Mouse (Mus musculus): ENCODE data around the gene Kat6b. TPM values are rescaled to one million over a fixed set of nuclear protein-coding genes. Genes with fewer than 3 reads are reported as not detected.
A peak's percentile ranks its signal among the peaks of the same experiment; 100 is the strongest.
"Not testable (repeated sequence)": the region's sequence is repeated elsewhere in the genome, so short reads cannot be mapped to it uniquely, and the experiment has no call there.

The Kat6b gene
- polyA plus RNA-seq, 1 experiment from 2014 or later, result 20.0 TPM

GRCm38 (mm10) chr14:21487135-21487534 is 5.9 kb downstream of the Kat6b start:
- H3K4me2 ChIP-seq; H3K9ac ChIP-seq; H3K4me3 ChIP-seq; H3K36me3 ChIP-seq; ATAC-seq (ENCODE audit: low FRiP score); H3K9me3 ChIP-seq; H3K27me3 ChIP-seq; H3K27ac ChIP-seq; H3K4me1 ChIP-seq (replicated peaks): not testable (repeated sequence)
- WGBS, result 98% methylated on average over 2 of the region's 2 CpGs

GRCm38 (mm10) chr14:21488426-21489115 is 7.3 kb downstream of the Kat6b start:
- H3K36me3 ChIP-seq; H3K4me3 ChIP-seq; H3K9me3 ChIP-seq; H3K4me2 ChIP-seq; H3K27me3 ChIP-seq; H3K4me1 ChIP-seq (replicated peaks); H3K9ac ChIP-seq; ATAC-seq (ENCODE audit: low FRiP score): not testable (repeated sequence)
- H3K27ac ChIP-seq, result peak overlapping the region; percentile 14; the same call in 1 of the 2 replicates
- 71% methylated on average over 8 of the region's 9 CpGs for WGBS

GRCm38 (mm10) chr14:21489116-21489485 is 7.9 kb downstream of the Kat6b start:
- Histone ChIP-seq H3K4me3 (no peak overlapping the region), H3K9ac (peak overlapping the region; percentile 29; the same call in 1 of the 2 replicates), H3K27ac (peak overlapping the region; percentile 30), H3K27me3 (no peaks in the 10 kb centered on the region), H3K9me3 (no peaks in the 10 kb centered on the region), H3K4me1 (replicated peaks) (peaks cover 6% of the 10 kb centered on the region; the same call in 1 of the 2 replicates), H3K4me2 (no peak overlapping the region), H3K36me3 (no peaks in the 10 kb centered on the region)
- 43% methylated on average over 3 of the region's 3 CpGs for WGBS
- 0 out of 2 replicates have a peak, but pooled peaks have one; percentile 43 for ATAC-seq (ENCODE audit: low FRiP score)

- Histone ChIP-seq H3K4me1 (replicated peaks) (peaks cover 6% of the 10 kb centered on the region; the same call in 1 of the 2 replicates), H3K36me3 (no peaks in the 10 kb centered on the region), H3K9me3 (no peaks in the 10 kb centered on the region), H3K27ac (no peak overlapping the region), H3K4me2 (no peak overlapping the region), H3K9ac (no peak overlapping the region), H3K4me3 (no peak overlapping the region), H3K27me3 (no peaks in the 10 kb centered on the region)
- no peak for ATAC-seq (ENCODE audit: low FRiP score)
- 76% methylated on average over 4 of the region's 4 CpGs for WGBS
Measured at GRCm38 (mm10) chr14:21490141-21490540, 8.9 kb downstream of the Kat6b start.

- Histone ChIP-seq H3K4me2 (peak overlapping the region; percentile 83), H3K36me3 (no peaks in the 10 kb centered on the region), H3K4me3 (peak overlapping the region; percentile 86), H3K4me1 (replicated peaks) (peaks cover 31% of the 10 kb centered on the region), H3K27me3 (no peaks in the 10 kb centered on the region), H3K9ac (peak overlapping the region; percentile 97), H3K27ac (peak overlapping the region; percentile 99), H3K9me3 (no peaks in the 10 kb centered on the region)
- ATAC-seq (ENCODE audit: low FRiP score), result no peak
- 3% methylated on average over 7 of the region's 7 CpGs for WGBS
Measured at GRCm38 (mm10) chr14:21498361-21498996, 17.2 kb downstream of the Kat6b start.

GRCm38 (mm10) chr14:21499011-21499581 is 17.9 kb downstream of the Kat6b start:
- WGBS, result under 1% methylated on average over 33 of the region's 33 CpGs
- H3K9ac ChIP-seq, result peak overlapping the region; percentile 97
- H3K4me3 ChIP-seq, result peak overlapping the region; percentile 86
- peak overlapping the region; percentile 99 for H3K27ac ChIP-seq
- no peaks in the 10 kb centered on the region for H3K9me3 ChIP-seq
- peaks cover 36% of the 10 kb centered on the region for H3K4me1 ChIP-seq (replicated peaks)
- H3K36me3 ChIP-seq, result no peaks in the 10 kb centered on the region
- no peak for ATAC-seq (ENCODE audit: low FRiP score)
- peak overlapping the region; percentile 83 for H3K4me2 ChIP-seq
- H3K27me3 ChIP-seq, result no peaks in the 10 kb centered on the region

GRCm38 (mm10) chr14:21499631-21500153 is 18.5 kb downstream of the Kat6b start:
- Histone ChIP-seq H3K9ac (peak overlapping the region; percentile 97), H3K9me3 (no peaks in the 10 kb centered on the region), H3K4me1 (replicated peaks) (peaks cover 36% of the 10 kb centered on the region), H3K27ac (peak overlapping the region; percentile 99), H3K4me2 (peak overlapping the region; percentile 83), H3K27me3 (no peaks in the 10 kb centered on the region), H3K4me3 (peak overlapping the region; percentile 86), H3K36me3 (no peaks in the 10 kb centered on the region)
- WGBS, result 1% methylated on average over 55 of the region's 57 CpGs
- peak; percentile 6 for ATAC-seq (ENCODE audit: low FRiP score)

- peak overlapping the region; percentile 99 for H3K27ac ChIP-seq
- H3K9ac ChIP-seq, result peak overlapping the region; percentile 97
- H3K4me2 ChIP-seq, result peak overlapping the region; percentile 83
- H3K9me3 ChIP-seq, result no peaks in the 10 kb centered on the region
- peak; percentile 99 for ATAC-seq (ENCODE audit: low FRiP score)
- H3K27me3 ChIP-seq, result no peaks in the 10 kb centered on the region
- under 1% methylated on average over 69 of the region's 75 CpGs for WGBS
- H3K36me3 ChIP-seq, result no peaks in the 10 kb centered on the region
- H3K4me1 ChIP-seq (replicated peaks), result peaks cover 36% of the 10 kb centered on the region
- H3K4me3 ChIP-seq, result peak overlapping the region; percentile 86
Measured at GRCm38 (mm10) chr14:21500154-21501047, 19.2 kb downstream of the Kat6b start.

GRCm38 (mm10) chr14:21501048-21501657 is 19.9 kb downstream of the Kat6b start:
- Histone ChIP-seq H3K4me3 (peak overlapping the region; percentile 86), H3K9me3 (no peaks in the 10 kb centered on the region), H3K27ac (peak overlapping the region; percentile 99), H3K9ac (peak overlapping the region; percentile 88), H3K4me1 (replicated peaks) (peaks cover 36% of the 10 kb centered on the region), H3K36me3 (no peaks in the 10 kb centered on the region), H3K4me2 (peak overlapping the region; percentile 57), H3K27me3 (no peaks in the 10 kb centered on the region)
- peak; percentile 1 for ATAC-seq (ENCODE audit: low FRiP score)
- 2% methylated on average over 29 of the region's 38 CpGs for WGBS

- Histone ChIP-seq H3K9ac (no peak overlapping the region), H3K27ac (no peak overlapping the region), H3K36me3 (peaks cover 4% of the 10 kb centered on the region), H3K4me3 (no peak overlapping the region), H3K4me2 (no peak overlapping the region), H3K27me3 (no peaks in the 10 kb centered on the region), H3K4me1 (replicated peaks) (peaks cover 32% of the 10 kb centered on the region), H3K9me3 (no peaks in the 10 kb centered on the region)
- 74% methylated on average over 4 of the region's 4 CpGs for WGBS
- ATAC-seq (ENCODE audit: low FRiP score), result no peak
Measured at GRCm38 (mm10) chr14:21505036-21505435, 23.8 kb downstream of the Kat6b start.

GRCm38 (mm10) chr14:21507046-21507445 is 25.8 kb downstream of the Kat6b start:
- 89% methylated on average over 5 of the region's 5 CpGs for WGBS
- H3K9me3 ChIP-seq, result no peaks in the 10 kb centered on the region
- H3K4me1 ChIP-seq (replicated peaks), result peaks cover 24% of the 10 kb centered on the region
- no peak overlapping the region for H3K27ac ChIP-seq
- no peak for ATAC-seq (ENCODE audit: low FRiP score)
- no peaks in the 10 kb centered on the region for H3K27me3 ChIP-seq
- H3K9ac ChIP-seq, result no peak overlapping the region
- H3K36me3 ChIP-seq, result peaks cover 4% of the 10 kb centered on the region
- H3K4me2 ChIP-seq, result no peak overlapping the region
- H3K4me3 ChIP-seq, result no peak overlapping the region

Measured in hindbrain, embryonic 13.5 days (tissue).